Mouse (Mus musculus) myocyte (in vitro differentiated cells): ENCODE measurements around the gene Casp7. TPM values are rescaled to one million over a fixed set of nuclear protein-coding genes. Genes with fewer than 3 reads are reported as not detected.

Experiments used
- H3K27me3 ChIP-seq: one replicate; pipeline ENCODE4 v1.6.1; 2011; ENCODE audit not compliant: control insufficient read depth, insufficient read depth, insufficient read length
- H3K36me3 ChIP-seq: one replicate; pipeline ENCODE4 v1.6.1; 2011; ENCODE audit not compliant: control insufficient read depth, insufficient read depth
- H3K4me2 ChIP-seq: one replicate; pipeline ENCODE4 v1.6.1; 2011; ENCODE audit warnings: low read depth, control low read depth
- H3K4me3 ChIP-seq: one replicate; pipeline ENCODE4 v1.5.1; 2011; ENCODE audit warnings: mild to moderate bottlenecking, control low read depth, moderate library complexity
- H3K79me2 ChIP-seq: one replicate; pipeline ENCODE4 v1.6.1; 2011; ENCODE audit not compliant: control insufficient read depth, insufficient read depth
- H3ac ChIP-seq: one replicate; pipeline ENCODE4 v1.6.1; 2011; ENCODE audit not compliant: control insufficient read depth, insufficient read length
- CEBPB ChIP-seq: IDR thresholded peaks from 2 replicates; pipeline ENCODE4 v1.6.1; 2011; ENCODE audit warnings: mild to moderate bottlenecking, moderate library complexity; ENCODE audit not compliant: poor library complexity, insufficient read depth, severe bottlenecking
- E2F4 ChIP-seq: IDR thresholded peaks from one replicate; pipeline ENCODE4 v1.6.1; 2011; ENCODE audit warnings: mild to moderate bottlenecking, control low read depth, moderate library complexity; ENCODE audit not compliant: insufficient read depth
- MAX ChIP-seq: IDR thresholded peaks from one replicate; pipeline ENCODE4 v1.6.1; 2011; ENCODE audit warnings: low read depth, mild to moderate bottlenecking, control low read depth
- MYOD1 ChIP-seq, 3 experiments: IDR thresholded peaks; one replicate each; pipeline ENCODE4 v1.6.1; 2011; ENCODE audit warnings: control low read depth in 2 of 3, low read depth in 2 of 3, mild to moderate bottlenecking in 2 of 3, moderate library complexity in 1 of 3; ENCODE audit not compliant: insufficient read length in 2 of 3, control insufficient read depth in 1 of 3
- MYOG ChIP-seq, 3 experiments: IDR thresholded peaks; one replicate each; pipeline ENCODE4 v1.6.1; 2011; ENCODE audit warnings: control low read depth in 2 of 3, low read depth in 2 of 3, mild to moderate bottlenecking in 2 of 3; ENCODE audit not compliant: insufficient read length in 2 of 3, control insufficient read depth in 1 of 3, insufficient read depth in 1 of 3
- POLR2A ChIP-seq: IDR thresholded peaks from one replicate; pipeline ENCODE4 v1.6.1; 2011; ENCODE audit warnings: low read depth, mild to moderate bottlenecking, control low read depth, moderate library complexity; ENCODE audit not compliant: insufficient read length
- POLR2AphosphoS2 ChIP-seq: IDR thresholded peaks from one replicate; pipeline ENCODE4 v1.6.1; 2011; ENCODE audit warnings: low read depth, control low read depth; ENCODE audit not compliant: insufficient read length
- REST ChIP-seq: IDR thresholded peaks from one replicate; pipeline ENCODE4 v1.6.1; 2011; ENCODE audit warnings: mild to moderate bottlenecking, control low read depth, moderate library complexity; ENCODE audit not compliant: insufficient read depth, insufficient read length
- SRF ChIP-seq: IDR thresholded peaks from one replicate; pipeline ENCODE4 v1.6.1; 2011; ENCODE audit warnings: low read depth; ENCODE audit not compliant: control insufficient read depth, insufficient read length
- TCF12 ChIP-seq: IDR thresholded peaks from one replicate; pipeline ENCODE4 v1.6.1; 2011; ENCODE audit warnings: mild to moderate bottlenecking, control low read depth; ENCODE audit not compliant: poor library complexity, insufficient read depth, severe bottlenecking
- TCF3 ChIP-seq: IDR thresholded peaks from one replicate; pipeline ENCODE4 v1.6.1; 2011; ENCODE audit warnings: low read depth, control low read depth; ENCODE audit not compliant: insufficient read length
- USF1 ChIP-seq: IDR thresholded peaks from one replicate; pipeline ENCODE4 v1.6.1; 2011; ENCODE audit warnings: low read depth, mild to moderate bottlenecking, control low read depth, moderate library complexity
- polyA plus RNA-seq: library from polyadenylated mRNA; unstranded; fragments of >200 nt; fragmentation: generic; extraction: Trizol; gene quantifications from one replicate; pipeline ENCODE4 v1.2.1, GENCODE M21; 2012; ENCODE audit warnings: missing spikeins

The Casp7 gene
- polyA plus RNA-seq, 1 experiment: 6.6 TPM

DNA sequence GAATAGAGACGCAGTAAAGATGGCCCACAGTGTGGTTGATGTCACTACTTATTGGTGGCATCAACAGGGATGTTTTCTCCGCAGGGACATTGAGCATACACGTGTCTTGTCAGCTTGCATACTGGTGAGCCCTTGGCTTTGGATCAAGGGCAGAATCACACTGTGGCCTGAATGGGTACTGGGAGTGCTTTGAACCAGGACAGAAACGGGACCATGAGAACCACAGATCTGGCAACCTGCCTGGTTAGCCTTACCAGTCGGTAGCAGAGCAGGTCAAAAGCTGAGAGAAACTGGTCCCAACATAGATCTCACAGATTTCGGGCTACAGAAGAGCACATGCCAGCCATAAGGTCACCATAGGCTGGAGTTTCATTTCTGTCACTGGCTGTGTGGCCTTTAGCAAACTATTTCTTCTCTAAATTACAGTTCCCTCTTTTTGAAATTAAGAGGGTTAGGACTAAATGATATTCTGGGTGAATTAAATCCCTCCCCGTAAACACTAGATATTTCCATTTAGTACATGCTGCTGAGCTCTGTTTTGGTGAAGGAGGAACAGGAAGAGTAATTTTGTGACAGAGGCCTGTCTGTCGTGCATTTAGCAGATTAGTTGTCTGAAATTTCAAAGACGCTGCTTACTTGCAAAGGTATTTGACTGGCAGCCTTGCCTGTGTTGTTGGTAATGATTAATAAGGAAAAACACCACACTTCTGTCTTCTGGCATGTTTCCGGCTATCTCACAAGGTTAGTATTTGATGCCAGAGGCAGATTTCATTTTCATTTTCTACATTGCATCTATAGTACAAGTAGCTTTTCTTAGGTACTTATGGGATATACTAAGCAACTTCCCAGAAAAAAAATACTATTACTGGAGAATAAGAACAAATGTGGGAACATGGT lies 62.5 kb downstream of the Casp7 start:
- no peaks in the 10 kb centered on the region for H3K79me2 ChIP-seq
- no peak overlapping the region for H3ac ChIP-seq
- TF ChIP-seq E2F4 (no peak), POLR2A (no peak), MYOG (IDR thresholded peaks at IDR 0.05; ENCODE audit: control insufficient read depth in 1 of 3, insufficient read depth in 1 of 3, insufficient read length in 2 of 3, low read depth in 2 of 3) (no peak), USF1 (no peak), REST (no peak), MAX (no peak), SRF (no peak), MYOD1 (IDR thresholded peaks at IDR 0.05; ENCODE audit: control insufficient read depth in 1 of 3, insufficient read length in 2 of 3, low read depth in 2 of 3) (no peak), TCF12 (no peak), CEBPB (no peak), POLR2AphosphoS2 (no peak), TCF3 (no peak)
- H3K4me3 ChIP-seq: no peak overlapping the region
- H3K27me3 ChIP-seq: no peaks in the 10 kb centered on the region
- no peak overlapping the region for H3K4me2 ChIP-seq
- no peaks in the 10 kb centered on the region for H3K36me3 ChIP-seq

DNA sequence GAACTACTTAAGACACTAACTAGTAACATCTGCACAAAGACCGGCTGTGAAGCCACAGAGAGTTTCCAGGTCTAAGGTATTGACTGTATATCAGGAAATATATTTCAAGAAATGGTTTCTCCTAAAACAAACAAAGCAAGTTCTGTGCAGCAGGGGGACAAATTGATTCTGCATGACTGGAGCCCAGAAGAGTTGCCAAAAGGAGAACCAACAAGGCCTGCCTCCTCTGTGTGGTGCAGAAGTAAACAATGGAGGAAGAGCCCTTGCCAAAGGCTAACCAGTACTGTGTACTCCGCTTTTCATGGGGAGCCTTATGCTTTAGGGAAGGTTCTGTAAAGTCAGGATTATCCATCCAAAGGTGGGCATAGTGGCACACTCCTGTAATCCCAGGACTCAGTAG lies 63.3 kb downstream of the Casp7 start:
- H3K27me3 ChIP-seq: no peaks in the 10 kb centered on the region
- no peaks in the 10 kb centered on the region for H3K36me3 ChIP-seq
- H3K79me2 ChIP-seq: no peaks in the 10 kb centered on the region
- TF ChIP-seq SRF (no peak), MAX (no peak)
- H3K4me2 ChIP-seq: no peak overlapping the region
- no peak overlapping the region for H3ac ChIP-seq
- H3K4me3 ChIP-seq: no peak overlapping the region

DNA sequence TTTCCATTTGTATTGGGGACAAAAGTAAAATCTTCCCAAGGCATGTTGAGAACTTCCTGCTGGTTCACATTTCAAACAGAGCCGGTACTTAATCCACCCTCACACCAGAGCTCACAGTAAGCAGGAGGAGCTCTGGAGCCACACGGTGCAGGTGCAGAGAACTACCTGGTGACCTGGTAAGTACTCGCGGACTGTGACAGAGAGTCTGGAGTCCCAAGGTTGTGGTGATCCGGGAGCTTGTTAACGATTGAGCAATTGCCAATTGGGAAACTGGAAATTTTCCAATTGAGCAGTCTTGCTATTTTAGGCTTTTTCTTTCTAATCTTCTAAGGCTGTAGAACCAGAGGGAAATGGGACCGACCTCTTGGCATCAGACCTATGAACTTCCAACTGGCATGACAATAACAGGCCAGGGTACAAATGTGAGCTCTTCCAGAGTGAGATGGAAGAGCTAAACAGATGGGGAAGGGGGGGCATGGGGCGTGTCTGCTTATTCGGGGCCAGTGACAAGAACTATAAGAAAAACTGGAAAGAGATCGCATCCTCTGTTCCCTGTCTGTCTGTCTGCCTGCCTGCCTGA lies 64.7 kb downstream of the Casp7 start, which contains the start of gene Plekhs1:
Plekhs1 (plus strand) TSS at position 119 of the 580 bp plus-strand sequence.
- no peak within 1 kb of the TSS for H3ac ChIP-seq
- no peaks in the 10 kb centered on the region for H3K27me3 ChIP-seq
- H3K4me3 ChIP-seq: no peak within 1 kb of the TSS
- no peaks in the 10 kb centered on the region for H3K79me2 ChIP-seq
- TF ChIP-seq SRF (no peak), POLR2AphosphoS2 (no peak), E2F4 (no peak), MYOG (IDR thresholded peaks at IDR 0.05; ENCODE audit: control insufficient read depth in 1 of 3, insufficient read depth in 1 of 3, insufficient read length in 2 of 3, low read depth in 2 of 3) (no peak), TCF12 (no peak), USF1 (no peak), MYOD1 (IDR thresholded peaks at IDR 0.05; ENCODE audit: control insufficient read depth in 1 of 3, insufficient read length in 2 of 3, low read depth in 2 of 3) (no peak), REST (no peak), POLR2A (no peak), CEBPB (no peak), TCF3 (no peak), MAX (no peak)
- H3K36me3 ChIP-seq: no peaks in the 10 kb centered on the region
- no peak within 1 kb of the TSS for H3K4me2 ChIP-seq

DNA sequence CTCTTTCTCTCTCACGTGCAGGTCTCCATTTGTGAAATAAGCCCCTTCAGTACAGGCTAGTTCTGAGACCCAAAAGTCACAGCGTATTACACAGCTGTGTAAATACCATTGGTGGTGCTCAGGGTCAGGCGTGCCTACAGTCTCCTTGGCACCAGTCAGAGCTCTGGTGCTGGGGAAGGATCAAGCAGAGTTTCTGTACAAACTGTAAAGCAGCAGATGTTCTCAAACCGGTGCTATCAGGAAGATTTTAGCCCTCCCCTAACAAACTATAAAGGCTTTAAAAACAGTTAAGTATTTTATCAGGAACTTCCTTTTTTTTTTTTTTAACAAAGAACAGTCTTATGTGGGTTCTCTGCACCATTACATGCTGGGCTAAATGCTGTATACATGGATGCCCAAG lies 65.9 kb downstream of the Casp7 start:
- Histone ChIP-seq H3K36me3 (no peaks in the 10 kb centered on the region), H3K4me2 (no peak overlapping the region), H3K79me2 (no peaks in the 10 kb centered on the region), H3K4me3 (no peak overlapping the region), H3ac (no peak overlapping the region), H3K27me3 (no peaks in the 10 kb centered on the region)
- no peak for TF ChIP-seq E2F4
- TF ChIP-seq USF1: no peak
- TF ChIP-seq MYOG (IDR thresholded peaks at IDR 0.05; ENCODE audit: control insufficient read depth in 1 of 3, insufficient read depth in 1 of 3, insufficient read length in 2 of 3, low read depth in 2 of 3): no peak
- no peak for TF ChIP-seq POLR2A
- TF ChIP-seq POLR2AphosphoS2: no peak
- TF ChIP-seq TCF3: no peak
- no peak for TF ChIP-seq SRF
- no peak for TF ChIP-seq REST
- no peak for TF ChIP-seq CEBPB
- TF ChIP-seq MYOD1 (IDR thresholded peaks at IDR 0.05; ENCODE audit: control insufficient read depth in 1 of 3, insufficient read length in 2 of 3, low read depth in 2 of 3): no peak
